Mouse (Mus musculus): Measurements from ENCODE around the gene Mrrf. TPM values are rescaled to one million over a fixed set of nuclear protein-coding genes. Genes with fewer than 3 reads are reported as not detected.

The Mrrf gene
- polyA plus RNA-seq (2016; fragmentation: Nextera tagmentation; extraction: Ambion mirVana), result 26.3 and 34.2 TPM in 2 replicates

DNA sequence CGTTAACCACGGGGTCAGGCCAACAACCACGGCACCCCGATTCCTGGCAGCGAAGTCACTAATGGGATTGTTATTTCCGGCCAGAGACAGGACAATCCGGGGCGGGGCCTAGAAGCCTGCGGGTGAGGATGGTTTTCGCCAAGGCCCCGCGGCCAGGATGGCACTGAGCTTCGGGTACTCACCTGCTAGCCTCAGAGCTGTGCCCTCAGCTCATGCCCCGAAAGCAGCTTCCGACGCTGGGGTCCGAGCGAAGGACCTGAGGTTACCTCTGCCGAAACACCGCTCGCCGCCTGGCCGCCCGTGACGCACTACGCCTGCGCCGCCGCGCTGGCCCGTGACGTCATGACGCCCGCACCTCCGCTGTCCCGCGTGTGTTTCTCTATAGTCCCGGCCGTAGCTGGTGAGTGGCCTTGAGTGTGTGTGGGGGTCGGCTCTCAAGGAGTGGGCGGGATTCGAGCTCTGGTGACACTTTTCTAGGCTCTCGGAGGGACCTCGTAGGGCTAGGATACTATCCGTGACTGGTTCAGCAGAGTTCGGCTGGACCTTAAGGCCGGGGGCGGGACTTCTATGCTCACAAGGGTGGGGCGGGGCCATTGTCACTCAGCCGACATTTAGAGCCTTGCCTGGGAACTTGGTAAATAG, at the start of gene Mrrf, which contains the start of gene Rbm18:
Gene Mrrf (plus strand): TSS at position 90 of the 642 bp plus-strand sequence.
Gene Rbm18 (minus strand): TSS at position 474 of the 642 bp plus-strand sequence.
- no peaks in the 10 kb centered on the region for H3K27me3 ChIP-seq (replicated peaks)
- peaks cover 23% of the 10 kb centered on the region for H3K4me1 ChIP-seq (replicated peaks)
- under 1% methylated on average over 50 of the region's 50 CpGs for WGBS
- H3K4me3 ChIP-seq, result peak within 1 kb of the TSS; percentile 74
- peak within 1 kb of the TSS; percentile 79 for H3K9ac ChIP-seq
- no peaks in the 10 kb centered on the region for H3K9me3 ChIP-seq (replicated peaks)
- H3K36me3 ChIP-seq, result peaks cover 36% of the 10 kb centered on the region
- ATAC-seq (ENCODE audit: insufficient number of reproducible peaks, low FRiP score), result peak; percentile 96
- peak within 1 kb of the TSS; percentile 87 for H3K27ac ChIP-seq (ENCODE audit: poor library complexity, severe bottlenecking)
- peak within 1 kb of the TSS; percentile 75 for H3K4me2 ChIP-seq

DNA sequence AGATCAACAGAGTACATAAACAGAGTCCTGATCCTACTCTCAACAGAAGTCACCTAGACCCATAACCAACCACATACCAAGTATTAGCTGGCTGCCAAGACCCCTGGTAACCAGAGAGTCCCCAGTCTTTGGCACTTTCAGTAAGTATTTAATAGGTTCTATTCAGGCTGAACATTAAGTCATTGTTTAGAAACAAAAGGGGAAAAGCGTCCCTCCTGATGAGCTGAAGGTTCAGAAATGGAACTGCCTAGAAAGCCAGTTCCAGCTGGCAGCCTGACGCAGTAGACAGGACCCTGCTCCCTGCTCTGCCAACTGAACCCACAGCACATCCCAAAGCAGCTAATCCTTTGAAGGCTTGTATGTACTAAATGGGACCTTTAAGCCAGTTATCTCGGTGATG, 47.0 kb upstream of the Mrrf start:
- Histone ChIP-seq H3K4me3 (no peak overlapping the region), H3K27me3 (replicated peaks) (peaks cover 91% of the 10 kb centered on the region), H3K4me1 (replicated peaks) (peaks cover 20% of the 10 kb centered on the region), H3K9me3 (replicated peaks) (no peaks in the 10 kb centered on the region), H3K9ac (no peak overlapping the region), H3K36me3 (no peaks in the 10 kb centered on the region), H3K27ac (ENCODE audit: poor library complexity, severe bottlenecking) (no peak overlapping the region), H3K4me2 (no peak overlapping the region)
- ATAC-seq (ENCODE audit: insufficient number of reproducible peaks, low FRiP score), result no peak
- WGBS, result 59% methylated on average over 3 of the region's 3 CpGs

DNA sequence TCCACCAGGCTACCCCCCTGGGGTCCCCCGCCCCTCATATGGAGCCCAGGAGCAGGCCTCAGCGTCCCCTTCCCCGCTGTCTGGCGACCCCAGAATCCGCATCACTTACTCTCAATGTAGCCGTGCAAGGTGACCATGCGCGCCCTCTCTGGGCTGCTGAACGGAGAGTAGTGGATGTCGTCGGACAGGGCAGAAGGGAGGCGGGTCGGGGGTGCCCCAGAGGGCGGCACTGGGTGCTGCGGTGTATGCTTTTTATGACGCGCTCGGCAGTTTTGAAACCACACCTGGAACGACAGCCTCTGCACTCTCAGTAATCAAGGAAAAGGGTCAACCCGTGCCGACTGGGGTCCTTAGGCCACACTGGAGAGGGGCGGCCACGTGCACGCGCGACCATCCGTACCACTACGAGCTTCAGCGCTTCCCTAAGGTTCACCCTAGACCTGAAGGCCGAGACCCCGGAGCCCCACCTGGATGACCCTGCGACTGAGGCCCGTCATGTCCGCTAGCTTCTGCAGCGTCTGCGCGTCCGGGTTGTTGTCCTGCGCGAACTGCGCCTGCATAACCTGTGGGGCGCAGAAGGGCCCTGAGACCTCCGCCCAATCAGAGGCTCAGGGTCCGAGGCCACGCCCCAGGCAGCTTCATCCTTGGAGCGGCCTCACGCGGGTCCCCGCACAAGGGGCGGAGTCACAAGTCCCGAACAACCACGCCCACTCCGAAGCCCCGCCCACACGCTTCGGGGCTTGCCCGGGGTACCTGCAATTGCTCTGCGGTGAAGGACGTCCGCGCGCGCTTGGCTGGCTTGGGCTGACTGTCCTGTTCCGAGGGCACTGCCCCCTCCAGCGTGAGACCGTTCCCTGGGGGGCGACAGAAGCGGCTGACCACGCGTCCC, 45.1 kb upstream of the Mrrf start:
- Histone ChIP-seq H3K36me3 (no peaks in the 10 kb centered on the region), H3K4me3 (peak overlapping the region; percentile 53), H3K4me1 (replicated peaks) (peaks cover 21% of the 10 kb centered on the region), H3K27me3 (replicated peaks) (peaks cover 97% of the 10 kb centered on the region), H3K4me2 (peak overlapping the region; percentile 81), H3K9ac (peak overlapping the region; percentile 39; the same call in 1 of the 2 replicates), H3K27ac (ENCODE audit: poor library complexity, severe bottlenecking) (no peak overlapping the region), H3K9me3 (replicated peaks) (no peaks in the 10 kb centered on the region)
- WGBS, result under 1% methylated on average over 70 of the region's 70 CpGs
- ATAC-seq (ENCODE audit: insufficient number of reproducible peaks, low FRiP score), result peak; percentile 83

DNA sequence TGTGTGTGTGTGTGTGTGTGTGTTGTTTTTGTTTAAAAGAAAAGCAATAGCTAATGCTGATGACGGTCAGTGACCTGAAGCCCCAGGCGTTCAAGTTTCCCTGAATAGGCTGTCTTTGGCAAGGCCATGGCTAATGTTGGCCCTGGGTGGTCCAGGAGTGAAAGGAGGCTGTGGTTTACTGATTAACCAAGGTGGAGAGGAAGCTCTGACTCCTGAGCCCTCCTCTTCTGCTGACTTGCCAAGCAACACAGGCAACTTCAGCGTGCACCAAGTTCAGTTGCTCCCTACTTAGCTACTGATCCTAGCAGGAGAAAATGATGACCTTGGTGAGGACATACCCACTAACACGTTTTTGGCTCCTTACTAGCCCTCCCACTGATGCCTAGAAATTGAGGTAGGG, 43.4 kb upstream of the Mrrf start:
- H3K9ac ChIP-seq, result no peak overlapping the region
- no peak overlapping the region for H3K4me2 ChIP-seq
- ATAC-seq (ENCODE audit: insufficient number of reproducible peaks, low FRiP score), result no peak
- H3K9me3 ChIP-seq (replicated peaks), result no peaks in the 10 kb centered on the region
- H3K4me1 ChIP-seq (replicated peaks), result peaks cover 21% of the 10 kb centered on the region
- no peak overlapping the region for H3K4me3 ChIP-seq
- no peak overlapping the region for H3K27ac ChIP-seq (ENCODE audit: poor library complexity, severe bottlenecking)
- H3K27me3 ChIP-seq (replicated peaks), result peaks cover 97% of the 10 kb centered on the region
- H3K36me3 ChIP-seq, result no peaks in the 10 kb centered on the region
- 8% methylated on average over 4 of the region's 4 CpGs for WGBS

DNA sequence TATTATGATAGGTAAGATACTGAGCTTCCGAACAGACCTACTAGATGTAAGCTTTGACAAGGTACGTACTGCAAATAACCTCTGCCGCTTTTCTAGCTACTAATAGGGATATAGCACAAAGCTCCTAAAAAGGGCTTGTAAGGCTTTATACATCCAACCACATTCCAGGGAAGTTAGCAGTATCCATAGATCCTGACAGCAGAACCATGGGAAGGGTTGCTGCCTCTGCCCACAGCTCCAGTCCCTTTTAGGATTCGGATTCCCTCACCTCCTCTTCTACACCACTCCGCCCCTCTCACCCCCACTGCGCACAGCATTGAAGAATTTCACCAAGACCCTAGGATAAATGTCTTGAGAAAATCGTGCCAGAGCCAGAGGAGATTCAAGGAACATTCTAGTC, 42.9 kb upstream of the Mrrf start:
- WGBS, result 23% methylated on average over 7 of the region's 7 CpGs
- Histone ChIP-seq H3K36me3 (no peaks in the 10 kb centered on the region), H3K27ac (ENCODE audit: poor library complexity, severe bottlenecking) (no peak overlapping the region), H3K9me3 (replicated peaks) (no peaks in the 10 kb centered on the region), H3K9ac (no peak overlapping the region), H3K4me3 (no peak overlapping the region), H3K27me3 (replicated peaks) (peaks cover 99% of the 10 kb centered on the region), H3K4me2 (no peak overlapping the region), H3K4me1 (replicated peaks) (peaks cover 21% of the 10 kb centered on the region)
- ATAC-seq (ENCODE audit: insufficient number of reproducible peaks, low FRiP score), result no peak

DNA sequence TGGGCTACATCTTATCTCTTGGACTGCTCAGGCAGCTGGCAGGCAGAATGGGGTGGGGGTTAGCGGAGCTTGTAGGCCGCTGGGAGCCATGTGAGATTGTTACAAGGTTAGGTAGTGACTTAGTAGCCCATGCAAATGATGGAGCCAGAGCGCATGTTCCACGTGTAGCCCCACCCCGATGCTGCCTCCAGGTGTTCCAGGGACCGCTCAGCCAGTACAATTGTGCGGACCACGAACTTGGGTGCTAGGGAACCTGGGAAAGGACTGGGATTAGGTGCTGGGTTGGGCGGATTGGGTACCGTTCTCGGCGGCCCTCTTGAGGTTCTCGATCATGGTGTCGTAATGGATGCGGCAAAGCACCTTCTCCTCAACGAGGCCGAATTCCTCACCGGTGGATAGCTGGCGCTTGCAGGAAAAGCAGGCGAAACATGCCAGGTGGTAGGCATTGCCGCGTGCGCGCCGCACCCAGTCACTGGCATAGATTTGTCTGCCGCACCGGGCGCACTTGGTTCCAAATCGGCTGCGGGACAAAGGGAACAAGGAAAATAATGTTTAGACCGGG, 42.2 kb upstream of the Mrrf start:
- Histone ChIP-seq H3K9ac (no peak overlapping the region), H3K27me3 (replicated peaks) (peaks cover 100% of the 10 kb centered on the region), H3K4me2 (no peak overlapping the region), H3K36me3 (no peaks in the 10 kb centered on the region), H3K4me1 (replicated peaks) (peaks cover 21% of the 10 kb centered on the region), H3K9me3 (replicated peaks) (no peaks in the 10 kb centered on the region), H3K4me3 (0 out of 2 replicates have a peak overlapping the region, but pooled peaks have one; percentile 8), H3K27ac (ENCODE audit: poor library complexity, severe bottlenecking) (no peak overlapping the region)
- ATAC-seq (ENCODE audit: insufficient number of reproducible peaks, low FRiP score), result no peak
- 3% methylated on average over 31 of the region's 31 CpGs for WGBS

DNA sequence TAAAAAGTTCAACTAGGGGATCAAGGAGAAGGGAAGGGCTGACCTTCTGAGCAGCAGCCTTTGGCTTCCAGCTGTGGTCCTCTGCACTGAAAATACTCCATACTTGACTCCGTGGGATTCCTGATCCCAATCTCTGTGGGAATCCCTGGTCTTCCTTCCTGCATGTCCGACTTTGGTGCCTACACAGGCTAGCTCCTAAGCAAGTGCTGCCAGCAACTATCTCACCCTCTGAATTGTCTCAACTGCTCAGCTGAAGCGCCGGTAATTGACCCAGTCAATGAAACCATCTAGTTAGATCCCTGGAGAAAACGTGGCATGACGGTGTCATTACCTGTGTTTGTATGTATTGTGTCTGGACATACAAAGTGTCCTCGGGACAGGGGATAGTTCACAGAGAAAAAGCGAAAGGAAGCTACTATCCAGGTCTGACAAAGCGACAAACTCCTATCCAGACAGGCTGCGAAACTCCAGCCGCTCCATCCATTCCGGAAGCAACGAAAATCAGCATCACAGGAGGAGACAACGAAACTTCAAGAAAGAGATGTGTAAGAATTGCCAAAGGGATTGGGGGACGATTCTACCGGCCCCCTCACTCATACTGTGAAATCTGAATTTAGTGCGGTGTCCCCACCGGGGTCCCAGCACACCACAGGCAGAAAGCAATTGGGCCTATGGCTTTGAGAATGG, 38.9 kb upstream of the Mrrf start:
- no peak overlapping the region for H3K27ac ChIP-seq (ENCODE audit: poor library complexity, severe bottlenecking)
- no peak overlapping the region for H3K9ac ChIP-seq
- peaks cover 100% of the 10 kb centered on the region for H3K27me3 ChIP-seq (replicated peaks)
- H3K9me3 ChIP-seq (replicated peaks), result no peaks in the 10 kb centered on the region
- 4% methylated on average over 18 of the region's 18 CpGs for WGBS
- no peak for ATAC-seq (ENCODE audit: insufficient number of reproducible peaks, low FRiP score)
- H3K4me3 ChIP-seq, result no peak overlapping the region
- H3K4me1 ChIP-seq (replicated peaks), result peaks cover 8% of the 10 kb centered on the region
- no peak overlapping the region for H3K4me2 ChIP-seq
- H3K36me3 ChIP-seq, result no peaks in the 10 kb centered on the region

DNA sequence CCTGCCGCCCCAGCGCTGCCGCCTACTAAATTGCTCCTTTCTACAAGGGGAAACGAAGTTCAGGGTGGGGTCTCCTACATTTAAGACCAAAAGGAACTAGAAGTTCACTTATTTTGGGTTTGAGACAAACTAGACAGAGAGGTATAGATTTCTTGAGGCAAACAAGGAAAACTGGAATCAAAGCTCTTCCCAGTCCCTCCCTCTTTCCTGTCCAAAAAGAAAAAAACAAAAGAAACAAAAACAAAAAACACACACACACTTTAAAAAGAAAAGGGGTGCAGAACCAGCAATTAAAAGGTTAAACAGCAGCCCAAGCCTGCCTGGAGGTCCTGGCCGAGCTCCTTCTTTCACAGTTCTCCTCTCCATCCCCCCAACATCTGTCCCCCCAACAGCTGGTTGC, 38.2 kb upstream of the Mrrf start:
- Histone ChIP-seq H3K4me1 (replicated peaks) (peaks cover 14% of the 10 kb centered on the region), H3K9ac (no peak overlapping the region), H3K27me3 (replicated peaks) (peaks cover 100% of the 10 kb centered on the region), H3K4me3 (no peak overlapping the region), H3K36me3 (no peaks in the 10 kb centered on the region), H3K9me3 (replicated peaks) (no peaks in the 10 kb centered on the region), H3K27ac (ENCODE audit: poor library complexity, severe bottlenecking) (no peak overlapping the region), H3K4me2 (no peak overlapping the region)
- no peak for ATAC-seq (ENCODE audit: insufficient number of reproducible peaks, low FRiP score)
- 5% methylated on average over 5 of the region's 5 CpGs for WGBS

DNA sequence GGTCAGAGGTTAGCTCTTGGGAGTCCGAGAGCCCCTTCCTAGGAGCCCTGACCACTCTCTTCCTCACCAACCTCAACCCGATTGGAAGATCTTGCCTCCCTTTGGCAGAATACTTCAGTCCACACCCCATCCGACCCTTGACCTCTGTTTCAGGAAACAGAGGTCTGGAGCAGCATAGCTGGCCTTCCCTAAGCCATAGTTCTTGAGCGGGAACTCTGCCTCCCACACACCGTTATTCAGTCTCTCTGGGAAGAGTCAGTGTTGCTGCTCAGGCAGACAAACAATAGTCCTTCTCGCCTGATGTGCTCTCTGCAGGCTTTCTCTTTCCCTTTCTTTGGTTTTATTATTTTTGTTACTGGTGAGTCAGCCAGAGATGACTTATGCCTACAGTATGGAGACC, 36.5 kb upstream of the Mrrf start:
- Histone ChIP-seq H3K27me3 (replicated peaks) (peaks cover 99% of the 10 kb centered on the region), H3K4me1 (replicated peaks) (peaks cover 26% of the 10 kb centered on the region), H3K4me3 (no peak overlapping the region), H3K27ac (ENCODE audit: poor library complexity, severe bottlenecking) (no peak overlapping the region), H3K9me3 (replicated peaks) (no peaks in the 10 kb centered on the region), H3K9ac (no peak overlapping the region), H3K36me3 (no peaks in the 10 kb centered on the region), H3K4me2 (no peak overlapping the region)
- ATAC-seq (ENCODE audit: insufficient number of reproducible peaks, low FRiP score), result no peak
- 13% methylated on average over 6 of the region's 6 CpGs for WGBS

DNA sequence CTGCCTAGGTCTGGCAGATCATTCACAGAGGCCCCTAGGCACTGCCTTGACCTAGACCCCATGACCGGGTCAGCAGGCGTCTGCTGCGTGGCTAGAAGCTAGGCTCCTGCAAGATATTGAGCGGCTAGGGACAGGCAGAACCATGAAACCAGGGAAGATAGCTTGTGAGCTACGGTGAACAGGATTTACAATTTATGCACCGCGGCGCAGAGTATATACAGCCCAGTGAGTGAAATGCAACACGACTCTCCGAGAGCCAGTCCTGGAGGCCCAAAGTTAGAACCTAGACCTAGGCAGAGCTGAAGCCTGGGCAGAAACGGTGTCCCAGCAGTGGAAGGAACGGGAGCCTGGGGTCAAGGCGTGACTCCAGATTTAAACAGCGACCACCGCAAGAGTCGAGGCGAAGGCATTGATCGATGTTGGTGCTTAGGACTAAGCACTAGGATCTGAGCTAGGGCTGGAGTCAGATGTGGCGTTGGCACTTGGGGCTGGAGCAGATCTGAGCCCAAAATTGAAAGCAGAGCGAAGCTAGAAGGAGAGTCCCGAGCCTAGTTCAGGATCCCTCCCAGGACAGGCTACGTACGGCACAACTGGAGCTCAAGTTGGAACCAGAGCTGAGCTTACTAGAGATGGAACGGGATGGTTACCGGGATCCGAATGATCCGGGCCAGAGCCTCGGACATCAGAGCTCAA, 34.2 kb upstream of the Mrrf start:
- Histone ChIP-seq H3K4me1 (replicated peaks) (peaks cover 36% of the 10 kb centered on the region), H3K27me3 (replicated peaks) (peaks cover 99% of the 10 kb centered on the region), H3K27ac (ENCODE audit: poor library complexity, severe bottlenecking) (no peak overlapping the region), H3K9me3 (replicated peaks) (no peaks in the 10 kb centered on the region), H3K36me3 (no peaks in the 10 kb centered on the region), H3K9ac (no peak overlapping the region), H3K4me3 (peak overlapping the region; percentile 59), H3K4me2 (peak overlapping the region; percentile 95)
- 6% methylated on average over 28 of the region's 28 CpGs for WGBS
- ATAC-seq (ENCODE audit: insufficient number of reproducible peaks, low FRiP score), result no peak
